Mouse (Mus musculus) embryonic fibroblast, embryonic 13.5 days (primary cell): ENCODE results near the gene Apoc4. TPM values are rescaled to one million over a fixed set of nuclear protein-coding genes. Genes with fewer than 3 reads are reported as not detected.
"Not testable (repeated sequence)": the region's sequence is repeated elsewhere in the genome, so short reads cannot be mapped to it uniquely, and the experiment has no call there.

Source experiments
- H3K27ac ChIP-seq: 2 replicates; pipeline ENCODE4 v1.5.1; 2012; ENCODE audit warnings: low read length, control low read depth, inconsistent platforms; ENCODE audit not compliant: insufficient read depth
- H3K4me1 ChIP-seq: 2 replicates; pipeline ENCODE4 v1.6.1; 2011; ENCODE audit warnings: low read length; ENCODE audit not compliant: control insufficient read depth, insufficient read depth
- H3K4me3 ChIP-seq: 2 replicates; pipeline ENCODE4 v1.5.1; 2011; ENCODE audit warnings: mild to moderate bottlenecking, control low read depth, low read length; ENCODE audit not compliant: insufficient read depth
- CTCF ChIP-seq: IDR thresholded peaks from 2 replicates; pipeline ENCODE4 v1.5.1; 2011; ENCODE audit warnings: mild to moderate bottlenecking, control low read depth, low read length, moderate library complexity, borderline replicate concordance; ENCODE audit not compliant: insufficient read depth
- POLR2A ChIP-seq: IDR thresholded peaks from 2 replicates; pipeline ENCODE4 v1.6.1; 2011; ENCODE audit warnings: low read depth, mild to moderate bottlenecking, control low read depth, low read length, moderate library complexity
- polyA plus RNA-seq: library from polyadenylated mRNA; stranded (reverse); fragments of >200 nt; gene quantifications from 2 replicates; pipeline ENCODE4 v1.2.4, GENCODE M21; 2011; ENCODE audit warnings: low read depth; ENCODE audit not compliant: missing spikeins, insufficient read length

Apoc4 gene
- polyA plus RNA-seq, 1 experiment, result not detected

- TF ChIP-seq POLR2A, result no peak
- TF ChIP-seq CTCF, result no peak
- H3K4me1 ChIP-seq, result no peaks in the 10 kb centered on the region
- H3K4me3 ChIP-seq, result no peak within 1 kb of the TSS
- no peak within 1 kb of the TSS for H3K27ac ChIP-seq
Measured at GRCm38 (mm10) chr7:19691873-19692865, 10.9 kb upstream of the Apoc4 start, which contains the start of gene Apoc1. Gene Apoc1 (minus strand): TSS chr7:19692660.

GRCm38 (mm10) chr7:19691434-19691833 is 10.2 kb upstream of the Apoc4 start:
- Histone ChIP-seq H3K4me3 (no peak overlapping the region), H3K27ac (no peak overlapping the region), H3K4me1 (no peaks in the 10 kb centered on the region)
- no peak for TF ChIP-seq CTCF
- no peak for TF ChIP-seq POLR2A

DNA sequence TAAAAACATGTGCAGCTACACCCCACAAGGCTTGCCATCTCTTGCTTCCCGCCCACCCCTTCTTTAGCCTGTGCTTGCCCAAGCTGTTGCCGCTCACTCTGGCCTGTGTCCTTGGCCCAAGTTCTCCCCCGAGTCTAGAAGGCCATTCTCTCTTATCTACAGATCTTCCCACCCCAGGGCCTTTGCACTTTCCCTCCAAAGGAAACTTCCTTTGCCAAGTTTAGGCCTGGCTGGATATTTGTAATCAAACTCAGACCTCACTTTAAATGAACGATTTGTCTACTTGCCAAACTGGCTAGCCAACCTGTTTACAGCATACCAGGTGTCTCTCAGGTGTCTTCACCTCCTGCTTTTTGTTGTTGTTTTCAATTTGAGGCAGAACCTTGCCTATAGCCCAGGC is 9.6 kb upstream of the Apoc4 start:
- TF ChIP-seq CTCF (no peak), POLR2A (no peak)
- H3K4me1 ChIP-seq, result no peaks in the 10 kb centered on the region
- no peak overlapping the region for H3K27ac ChIP-seq
- H3K4me3 ChIP-seq, result no peak overlapping the region

GRCm38 (mm10) chr7:19688611-19689010 is 7.3 kb upstream of the Apoc4 start:
- TF ChIP-seq CTCF (no peak), POLR2A (no peak)
- no peak overlapping the region for H3K27ac ChIP-seq
- H3K4me3 ChIP-seq, result no peak overlapping the region
- no peaks in the 10 kb centered on the region for H3K4me1 ChIP-seq

DNA sequence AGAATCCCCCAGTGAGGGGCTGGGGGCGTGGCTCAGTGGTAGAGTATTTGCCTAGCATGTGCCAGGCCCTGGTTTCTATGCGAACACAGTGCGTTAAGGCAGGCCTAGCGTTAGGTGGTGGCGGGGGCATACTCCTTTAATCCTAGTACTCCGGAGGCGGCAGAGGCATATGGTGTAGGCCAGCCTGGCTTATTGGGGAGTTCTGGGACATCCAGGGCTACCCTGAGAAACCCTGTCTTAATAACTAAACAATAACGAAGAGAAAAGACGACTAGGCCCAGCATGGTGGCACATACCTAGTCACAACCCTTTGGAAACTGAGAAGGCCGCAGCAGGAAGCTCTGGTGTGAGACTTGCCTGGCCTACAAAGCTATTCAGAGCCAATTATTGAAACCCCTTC is 6.8 kb upstream of the Apoc4 start:
- TF ChIP-seq CTCF (no peak), POLR2A (no peak)
- H3K4me1 ChIP-seq, result no peaks in the 10 kb centered on the region
- H3K27ac ChIP-seq, result no peak overlapping the region
- H3K4me3 ChIP-seq, result no peak overlapping the region

DNA sequence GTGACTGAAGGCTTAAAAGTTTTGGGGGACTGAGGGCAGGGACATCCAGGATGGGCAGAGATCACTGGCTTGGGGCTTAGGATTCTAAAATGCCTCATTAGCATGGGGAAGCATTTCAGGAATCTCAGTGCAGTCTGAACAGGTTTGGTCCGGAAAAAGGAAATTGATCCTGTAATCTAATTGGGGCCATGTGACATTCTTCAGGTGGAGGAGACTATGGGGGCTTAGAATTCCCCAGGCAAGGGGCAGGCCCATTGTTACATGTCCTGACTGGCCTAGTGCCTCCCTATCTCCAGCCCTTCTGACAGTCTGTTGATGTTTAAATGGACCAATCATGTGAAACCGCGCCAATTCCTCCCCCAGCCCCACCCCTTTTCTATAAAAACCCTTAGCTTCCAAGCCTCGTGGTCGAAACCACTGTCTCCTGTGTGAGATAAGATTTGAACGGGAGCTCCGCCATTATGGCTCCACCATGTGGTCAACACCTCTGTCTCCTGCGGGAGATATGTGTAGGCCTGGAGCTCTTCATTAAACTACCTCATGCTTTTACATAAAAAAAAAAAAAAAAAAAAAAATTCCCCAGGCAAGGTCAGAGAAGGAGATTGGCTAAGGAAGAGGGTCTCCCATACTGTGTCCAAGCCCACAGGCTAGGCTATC is 5.8 kb upstream of the Apoc4 start:
- H3K27ac ChIP-seq, H3K4me1 ChIP-seq, H3K4me3 ChIP-seq: not testable (repeated sequence)

GRCm38 (mm10) chr7:19686521-19686920 is 5.2 kb upstream of the Apoc4 start:
- H3K4me1 ChIP-seq, result no peaks in the 10 kb centered on the region
- TF ChIP-seq CTCF (no peak), POLR2A (no peak)
- H3K4me3 ChIP-seq, result no peak overlapping the region
- no peak overlapping the region for H3K27ac ChIP-seq

GRCm38 (mm10) chr7:19685374-19685773 is 4.1 kb upstream of the Apoc4 start:
- H3K4me3 ChIP-seq, result no peak overlapping the region
- no peak overlapping the region for H3K27ac ChIP-seq
- TF ChIP-seq CTCF, result no peak
- TF ChIP-seq POLR2A, result no peak
- H3K4me1 ChIP-seq, result no peaks in the 10 kb centered on the region

DNA sequence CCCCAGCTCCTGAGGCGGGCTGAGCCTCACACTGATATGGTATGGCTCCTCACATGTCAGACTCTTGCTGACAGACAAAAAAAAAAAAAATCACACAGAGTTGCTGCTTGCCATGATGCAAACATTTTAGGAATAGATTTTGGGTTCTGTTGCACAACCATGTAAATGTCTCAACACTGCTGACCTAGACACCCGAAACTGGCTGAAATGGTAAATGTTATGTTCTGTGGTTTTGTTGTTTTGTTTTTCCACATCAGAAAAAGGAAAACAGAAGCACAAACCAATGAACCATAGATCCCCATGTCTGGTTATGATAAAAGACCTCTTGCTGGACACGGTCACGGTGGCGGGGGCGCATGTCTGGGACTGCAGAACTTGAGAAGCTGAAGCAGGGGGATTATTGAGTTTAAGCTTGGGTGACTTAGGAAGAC is 2.5 kb upstream of the Apoc4 start:
- Histone ChIP-seq H3K4me1 (no peaks in the 10 kb centered on the region), H3K4me3 (no peak overlapping the region), H3K27ac (no peak overlapping the region)
- TF ChIP-seq POLR2A (no peak), CTCF (no peak)

GRCm38 (mm10) chr7:19682979-19683378 is 1.7 kb upstream of the Apoc4 start:
- Histone ChIP-seq H3K4me1 (no peaks in the 10 kb centered on the region), H3K27ac (no peak overlapping the region), H3K4me3 (no peak overlapping the region)
- no peak for TF ChIP-seq CTCF
- no peak for TF ChIP-seq POLR2A
